Mouse (Mus musculus) spleen, adult 2 months (tissue): Measurements from ENCODE around the gene Nbea. TPM values are rescaled to one million over a fixed set of nuclear protein-coding genes. Genes with fewer than 3 reads are reported as not detected.

ENCODE experiments used
- DNase-seq, 2 experiments: peaks; one replicate each; pipeline versions ENCODE4 v3.0.0 to v3.0.0-alpha.2; 2012 to 2021; ENCODE audit warnings: low spot score in 2 of 2, low read depth in 1 of 2
- H3K27ac ChIP-seq: fragments of 200-500 bp; 2 replicates; pipeline ENCODE4 v1.5.1; 2012; ENCODE audit warnings: low read length, inconsistent platforms; ENCODE audit not compliant: insufficient read depth
- H3K27me3 ChIP-seq: fragments of 200-500 bp; 2 replicates; pipeline ENCODE4 v1.6.1; 2012; ENCODE audit warnings: mild to moderate bottlenecking, moderate library complexity, low read length, inconsistent platforms; ENCODE audit not compliant: control insufficient read depth, insufficient read depth
- H3K36me3 ChIP-seq: fragments of 200-500 bp; 2 replicates; pipeline ENCODE4 v1.6.1; 2012; ENCODE audit warnings: mild to moderate bottlenecking, low read length, inconsistent platforms; ENCODE audit not compliant: control insufficient read depth, insufficient read depth
- H3K4me1 ChIP-seq: fragments of 200-500 bp; 2 replicates; pipeline ENCODE4 v1.6.1; 2011; ENCODE audit warnings: inconsistent platforms; ENCODE audit not compliant: control insufficient read depth, insufficient read depth, insufficient read length
- H3K4me3 ChIP-seq: fragments of 200-500 bp; 2 replicates; pipeline ENCODE4 v1.5.1; 2011; ENCODE audit warnings: mild to moderate bottlenecking, inconsistent platforms; ENCODE audit not compliant: insufficient read depth, insufficient read length; ENCODE audit errors: extremely low read depth
- CTCF ChIP-seq: fragments of 200-500 bp; IDR thresholded peaks from 2 replicates; pipeline ENCODE4 v1.5.1; 2011; ENCODE audit warnings: mild to moderate bottlenecking, inconsistent platforms; ENCODE audit not compliant: insufficient read depth, insufficient read length, insufficient replicate concordance; ENCODE audit errors: extremely low read depth
- POLR2A ChIP-seq: fragments of 200-500 bp; IDR thresholded peaks from 2 replicates; pipeline ENCODE4 v1.6.1; 2011; ENCODE audit warnings: low read depth, low read length, inconsistent platforms
- WGBS: fragments of 180-500 bp; shearing (Covaris S2); methylation state at CpG from one replicate; pipeline ENCODE4 v1.1.7; 2018; 5-methylcytosine and 5-hydroxymethylcytosine counted together
- polyA plus RNA-seq: library from polyadenylated mRNA; depleted of rRNA; stranded (reverse); fragments of >200 nt; gene quantifications from 2 replicates; pipeline ENCODE4 v1.2.3, GENCODE M21; 2012

Nbea gene
- polyA plus RNA-seq, 1 experiment, result 1.6 TPM

GRCm38 (mm10) chr3:55889227-55889626 lies 294.3 kb downstream of the Nbea start:
- Histone ChIP-seq H3K27me3 (no peaks in the 10 kb centered on the region), H3K4me1 (no peaks in the 10 kb centered on the region), H3K4me3 (no peak overlapping the region), H3K27ac (no peak overlapping the region), H3K36me3 (no peaks in the 10 kb centered on the region)
- WGBS, result 86% methylated on average over 4 of the region's 4 CpGs
- no peak for DNase-seq
- TF ChIP-seq CTCF, result no peak
- no peak for TF ChIP-seq POLR2A

- H3K4me3 ChIP-seq, result no peak overlapping the region
- H3K4me1 ChIP-seq, result no peaks in the 10 kb centered on the region
- WGBS, result 23% methylated on average over 2 of the region's 2 CpGs
- H3K27me3 ChIP-seq, result no peaks in the 10 kb centered on the region
- no peak for DNase-seq
- no peak for TF ChIP-seq POLR2A
- TF ChIP-seq CTCF, result no peak
- H3K27ac ChIP-seq, result no peak overlapping the region
- no peaks in the 10 kb centered on the region for H3K36me3 ChIP-seq
These were observed 295.7 kb downstream of the Nbea start for GRCm38 (mm10) chr3:55887829-55888210.

GRCm38 (mm10) chr3:55887193-55887828 lies 296.2 kb downstream of the Nbea start:
- Histone ChIP-seq H3K27ac (no peak overlapping the region), H3K4me3 (no peak overlapping the region), H3K27me3 (no peaks in the 10 kb centered on the region), H3K36me3 (no peaks in the 10 kb centered on the region), H3K4me1 (no peaks in the 10 kb centered on the region)
- no peak for TF ChIP-seq CTCF
- no peak for TF ChIP-seq POLR2A
- no peak for DNase-seq
- WGBS, result 82% methylated on average over 10 of the region's 10 CpGs

DNA sequence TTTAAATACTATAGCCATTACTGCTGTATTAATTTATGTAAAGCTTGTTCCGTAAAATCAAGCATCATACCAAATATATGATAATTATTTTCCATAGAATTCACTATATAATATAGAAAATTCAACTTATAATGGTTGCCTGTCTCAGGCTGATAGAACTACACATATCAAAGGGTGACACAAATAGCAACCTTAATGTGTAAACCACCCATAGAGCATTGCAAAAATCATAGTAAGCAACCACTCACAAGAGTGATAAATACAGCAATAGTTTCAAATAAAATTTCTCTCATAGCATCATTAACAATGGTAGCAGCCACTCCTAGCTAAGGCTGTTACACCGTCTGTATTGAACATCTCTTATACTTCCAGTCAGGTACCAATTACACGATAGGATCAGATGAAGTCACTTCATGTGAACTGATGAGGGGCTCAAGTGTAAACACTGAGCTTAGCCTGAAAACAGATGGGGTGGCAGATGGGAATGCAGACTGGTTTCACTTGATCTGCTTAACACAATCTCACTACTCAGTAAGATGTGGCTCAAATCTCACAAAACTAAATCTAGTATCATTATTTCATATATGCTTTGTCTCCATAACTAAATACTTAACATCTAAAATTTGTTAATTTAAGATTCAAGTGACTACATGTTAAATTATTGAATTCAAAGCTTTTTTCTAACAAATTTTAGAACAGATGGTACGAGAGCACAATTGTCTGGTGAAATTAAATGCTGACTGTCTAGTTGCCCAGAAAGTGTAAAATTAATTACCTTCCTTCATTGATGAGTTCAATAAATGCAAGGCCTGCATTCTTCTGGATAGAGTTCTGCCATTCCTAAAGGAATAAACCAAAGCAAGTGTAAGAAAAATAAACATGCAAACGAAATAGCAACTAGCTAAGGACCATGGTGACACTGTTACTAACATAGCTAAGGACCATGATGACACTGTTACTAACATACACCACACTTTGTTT lies 310.3 kb downstream of the Nbea start:
- H3K27ac ChIP-seq, result no peak overlapping the region
- no peak for DNase-seq
- no peaks in the 10 kb centered on the region for H3K36me3 ChIP-seq
- no peak overlapping the region for H3K4me3 ChIP-seq
- H3K27me3 ChIP-seq, result no peaks in the 10 kb centered on the region
- H3K4me1 ChIP-seq, result no peaks in the 10 kb centered on the region
- no peak for TF ChIP-seq CTCF
- no peak for TF ChIP-seq POLR2A
- WGBS, result 86% methylated on average over 5 of the region's 5 CpGs

- TF ChIP-seq CTCF (no peak), POLR2A (no peak)
- H3K4me1 ChIP-seq, result no peaks in the 10 kb centered on the region
- H3K27ac ChIP-seq, result no peak overlapping the region
- no peak overlapping the region for H3K4me3 ChIP-seq
- no peak for DNase-seq
- H3K27me3 ChIP-seq, result no peaks in the 10 kb centered on the region
- H3K36me3 ChIP-seq, result no peaks in the 10 kb centered on the region
- 95% methylated on average over 7 of the region's 7 CpGs for WGBS
These were observed 331.0 kb downstream of the Nbea start for GRCm38 (mm10) chr3:55852488-55852887.

GRCm38 (mm10) chr3:55847115-55847514 lies 336.4 kb downstream of the Nbea start:
- 89% methylated on average over 1 of the region's 1 CpGs for WGBS
- H3K27me3 ChIP-seq, result no peaks in the 10 kb centered on the region
- H3K27ac ChIP-seq, result no peak overlapping the region
- H3K4me1 ChIP-seq, result no peaks in the 10 kb centered on the region
- no peaks in the 10 kb centered on the region for H3K36me3 ChIP-seq
- H3K4me3 ChIP-seq, result no peak overlapping the region
- DNase-seq, result no peak
- TF ChIP-seq CTCF (no peak), POLR2A (no peak)

DNA sequence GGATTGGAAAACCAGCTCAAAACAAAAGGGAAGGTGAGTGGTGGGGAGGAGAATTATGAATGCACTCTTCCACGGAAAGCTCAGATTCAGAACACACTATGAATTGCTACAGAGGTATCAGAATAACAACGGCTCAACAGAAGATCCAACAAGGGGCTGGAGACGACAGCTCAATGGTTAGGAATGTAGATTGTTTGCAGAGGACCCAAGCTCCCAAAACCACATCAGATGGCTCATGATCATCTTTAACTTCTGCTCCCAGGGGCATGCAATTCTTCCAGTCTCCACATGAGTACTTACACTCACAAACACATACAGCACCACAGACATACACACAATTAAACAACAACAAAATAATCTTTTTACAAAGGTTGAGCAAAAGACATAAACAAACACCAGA lies 346.3 kb downstream of the Nbea start:
- no peaks in the 10 kb centered on the region for H3K4me1 ChIP-seq
- TF ChIP-seq CTCF (no peak), POLR2A (no peak)
- H3K4me3 ChIP-seq, result no peak overlapping the region
- H3K36me3 ChIP-seq, result no peaks in the 10 kb centered on the region
- no peaks in the 10 kb centered on the region for H3K27me3 ChIP-seq
- 91% methylated on average over 3 of the region's 3 CpGs for WGBS
- H3K27ac ChIP-seq, result no peak overlapping the region
- no peak for DNase-seq
